Mouse (Mus musculus) small intestine, adult 2 months (tissue): ENCODE measurements around the gene A2ml1.

ENCODE experiments used
- CTCF ChIP-seq: fragments of 200-500 bp; IDR thresholded peaks from 2 replicates; pipeline ENCODE4 v1.5.1; 2012; ENCODE audit warnings: low read depth, mild to moderate bottlenecking, control low read depth, inconsistent platforms, low read length, moderate library complexity, mixed read lengths; ENCODE audit not compliant: insufficient replicate concordance, insufficient read length; ENCODE audit errors: extremely low read depth
- POLR2A ChIP-seq: fragments of 200-500 bp; IDR thresholded peaks from 2 replicates; pipeline ENCODE4 v1.6.1; 2012; ENCODE audit warnings: low read depth, mild to moderate bottlenecking, control low read depth, inconsistent platforms, low read length, moderate library complexity

- TF ChIP-seq CTCF, result no peak
- no peak for TF ChIP-seq POLR2A
These were observed 13.2 kb upstream of the A2ml1 start for GRCm38 (mm10) chr6:128594651-128595050.
